Mouse (Mus musculus): Measurements from ENCODE around the gene Rgs16.
A peak's percentile ranks its signal among the peaks of the same experiment; 100 is the strongest.

Rgs16 gene

DNA sequence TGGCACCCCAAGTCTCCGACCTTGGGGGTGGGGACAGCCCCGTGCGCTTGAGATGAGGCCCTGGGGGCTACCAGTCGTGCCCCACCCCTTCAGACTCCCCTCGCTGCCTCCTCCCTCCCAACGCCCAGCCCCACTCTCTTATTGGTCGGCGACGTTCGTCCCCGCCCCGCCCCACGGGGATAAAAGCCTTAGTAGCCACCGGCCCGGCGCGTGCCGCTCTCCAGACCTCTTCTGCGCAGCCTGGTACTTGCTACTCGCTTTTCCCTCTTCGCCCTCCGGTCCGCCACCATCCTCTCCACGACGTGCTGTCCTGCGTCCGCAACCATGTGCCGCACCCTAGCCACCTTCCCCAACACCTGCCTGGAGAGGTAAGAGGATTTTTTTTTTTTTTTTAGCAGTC lies at the start of gene Rgs16:
Gene Rgs16, plus strand, starts transcription at position 205 of the 400 bp plus-strand sequence.
- DNase-seq (ENCODE audit: low read depth, low spot score): peak; percentile 84

- DNase-seq (ENCODE audit: low read depth, low spot score): no peak
Observed at GRCm38 (mm10) chr1:153692526-153692925, 47.6 kb upstream of the Rgs16 start.

- no peak for DNase-seq (ENCODE audit: low read depth, low spot score)
Observed at GRCm38 (mm10) chr1:153694372-153695120, 45.6 kb upstream of the Rgs16 start.

GRCm38 (mm10) chr1:153695398-153695797 lies 44.8 kb upstream of the Rgs16 start:
- no peak for DNase-seq (ENCODE audit: low read depth, low spot score)

- DNase-seq (ENCODE audit: low read depth, low spot score): no peak
Observed at GRCm38 (mm10) chr1:153696093-153696492, 44.1 kb upstream of the Rgs16 start.

DNA sequence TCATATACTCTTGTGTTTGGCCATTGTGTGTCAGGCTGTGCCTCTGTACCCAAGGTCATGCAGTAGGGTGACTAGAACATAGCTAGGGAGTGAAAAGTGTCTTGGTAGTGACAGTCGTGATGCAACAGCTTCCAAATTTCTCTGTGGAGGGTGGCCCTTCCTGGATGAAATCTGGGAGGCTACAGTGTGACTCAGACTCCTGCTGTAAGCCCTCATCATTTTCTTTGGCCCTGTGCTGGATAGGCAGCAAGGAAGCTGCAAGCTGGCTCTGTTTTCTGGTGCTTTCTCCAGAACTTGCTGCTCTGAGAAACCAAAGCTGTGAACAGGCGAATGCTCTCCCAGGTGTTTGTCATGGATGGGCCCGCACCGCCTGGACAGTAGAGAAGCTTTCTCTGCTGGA lies 43.6 kb upstream of the Rgs16 start:
- DNase-seq (ENCODE audit: low read depth, low spot score): no peak

DNA sequence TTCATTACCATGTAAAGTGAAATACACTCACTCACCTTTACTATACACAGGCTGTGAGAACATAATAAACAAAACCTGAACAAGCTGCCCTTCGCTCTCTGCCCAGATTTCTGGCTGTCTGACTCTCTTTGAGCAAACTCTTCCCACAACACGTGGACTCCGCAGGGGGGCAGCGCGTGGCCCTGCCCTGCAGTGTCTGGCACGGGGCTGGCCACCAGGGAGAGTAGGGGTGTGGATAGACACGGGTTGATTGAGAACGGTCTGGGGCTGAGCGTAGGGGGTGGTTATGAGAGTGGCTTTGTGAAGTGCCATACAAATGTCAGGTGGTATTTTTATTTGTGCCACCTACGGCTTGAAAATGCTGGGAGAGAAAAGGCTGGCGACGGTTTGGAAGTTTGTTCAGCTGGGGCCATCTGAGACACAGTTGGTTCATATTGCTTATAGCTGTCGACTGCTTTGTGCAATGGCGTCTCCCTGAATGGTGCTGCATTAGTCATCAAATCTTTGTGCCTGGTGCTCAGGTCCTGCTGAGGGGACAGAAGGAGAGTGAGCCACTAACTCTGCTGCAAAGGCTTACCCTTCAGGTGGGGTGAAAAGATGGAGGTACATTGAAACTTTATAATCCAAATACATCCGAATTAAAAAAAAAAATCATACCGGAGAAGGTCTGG lies 42.4 kb upstream of the Rgs16 start:
- no peak for DNase-seq (ENCODE audit: low read depth, low spot score)

- no peak for DNase-seq (ENCODE audit: low read depth, low spot score)
Observed at GRCm38 (mm10) chr1:153698311-153699084, 41.7 kb upstream of the Rgs16 start.

GRCm38 (mm10) chr1:153700448-153701063 lies 39.6 kb upstream of the Rgs16 start:
- DNase-seq (ENCODE audit: low read depth, low spot score): no peak

DNA sequence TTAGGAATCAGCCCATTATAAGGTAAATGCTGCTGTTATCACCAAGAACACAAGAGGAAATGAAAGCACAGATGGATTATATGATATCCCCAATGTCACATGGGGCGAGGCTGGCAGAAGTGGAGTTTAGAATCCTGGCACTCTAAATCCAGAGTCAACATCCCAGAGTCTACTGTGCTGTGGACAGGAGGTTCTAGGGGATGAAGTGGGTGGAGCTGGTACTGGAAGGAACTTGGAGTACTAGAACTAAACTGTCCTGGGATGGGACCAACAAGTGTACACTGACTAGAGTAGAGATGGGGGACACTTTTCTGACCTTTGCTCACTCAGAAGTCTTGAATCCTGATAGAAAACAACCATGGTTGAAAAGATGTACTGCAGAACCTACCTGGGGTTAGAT lies 38.7 kb upstream of the Rgs16 start:
- no peak for DNase-seq (ENCODE audit: low read depth, low spot score)

GRCm38 (mm10) chr1:153702166-153702852 lies 37.8 kb upstream of the Rgs16 start:
- no peak for DNase-seq (ENCODE audit: low read depth, low spot score)

DNA sequence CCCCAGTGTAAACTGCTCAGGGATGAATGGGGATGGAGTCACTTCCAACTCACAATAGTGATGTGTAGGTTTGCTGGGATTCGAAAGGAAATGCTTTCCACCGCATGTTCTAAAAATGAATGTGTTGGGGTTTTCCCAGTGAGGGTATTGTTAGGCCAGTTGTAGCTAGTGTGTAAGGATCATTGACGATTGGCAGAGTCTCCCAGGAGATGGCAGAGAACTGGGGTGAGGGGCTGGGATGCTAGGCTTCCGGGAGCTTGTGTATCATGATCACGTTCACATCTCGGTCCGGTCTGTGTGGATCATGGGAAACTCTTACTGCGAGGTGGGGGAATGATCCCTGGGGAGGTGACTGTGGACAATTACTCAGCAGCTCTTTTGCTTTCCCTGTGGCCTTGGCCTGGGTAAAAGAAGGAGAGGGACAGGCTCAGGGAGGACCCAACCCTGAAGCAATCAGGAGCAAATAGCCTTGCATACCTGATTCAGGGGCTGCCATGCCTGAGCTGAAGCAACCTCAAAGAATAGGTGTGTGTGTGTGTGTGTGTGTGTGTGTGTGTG lies 37.2 kb upstream of the Rgs16 start:
- no peak for DNase-seq (ENCODE audit: low read depth, low spot score)

DNA sequence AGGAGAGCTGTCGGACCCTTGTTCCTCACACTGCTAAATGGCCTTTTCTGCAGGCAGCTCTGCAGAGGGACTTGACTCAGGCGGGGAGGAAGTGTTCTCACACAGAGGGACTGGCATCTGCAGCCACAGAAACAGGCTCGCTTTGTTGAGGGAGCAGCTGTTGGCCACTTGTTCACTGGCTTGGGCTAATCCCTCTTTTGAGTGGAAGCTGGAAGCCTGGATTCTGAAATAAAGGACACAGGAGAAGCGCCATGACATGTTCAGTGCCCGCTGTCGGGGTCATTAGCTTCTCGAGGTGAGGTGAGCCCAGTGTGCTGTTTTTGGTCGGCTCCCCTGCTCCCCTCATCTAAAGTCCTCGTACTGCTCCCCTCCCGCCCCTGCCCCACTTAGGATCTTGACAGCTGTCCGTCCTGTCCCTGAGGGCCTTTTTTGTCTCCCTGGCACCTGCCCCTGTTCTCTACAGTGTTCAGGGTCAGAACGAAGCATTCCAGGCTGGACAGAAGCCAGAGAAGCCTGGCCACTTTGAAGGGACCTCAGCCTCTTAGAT lies 36.6 kb upstream of the Rgs16 start:
- no peak for DNase-seq (ENCODE audit: low read depth, low spot score)

GRCm38 (mm10) chr1:153704174-153704573 lies 36.0 kb upstream of the Rgs16 start:
- no peak for DNase-seq (ENCODE audit: low read depth, low spot score)

DNA sequence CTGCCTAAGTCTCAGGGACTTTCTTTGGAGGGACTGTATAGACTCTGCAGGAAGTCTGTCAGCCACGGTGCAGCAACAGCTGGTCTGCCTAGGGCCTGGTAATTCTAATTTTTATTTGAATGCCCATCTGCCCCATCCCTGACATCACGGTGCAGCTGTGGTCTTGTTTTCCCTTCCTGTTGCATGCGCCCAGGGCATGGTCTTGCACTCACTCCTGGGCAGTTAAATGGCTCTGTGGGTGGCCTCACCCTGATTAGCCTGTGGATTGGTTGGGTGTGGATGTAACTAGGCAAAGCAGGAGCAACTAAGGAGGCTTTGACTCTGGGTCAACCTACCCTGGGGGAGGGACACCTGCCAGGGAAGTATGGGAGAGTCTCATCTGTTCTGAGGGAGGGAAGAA lies 35.2 kb upstream of the Rgs16 start:
- DNase-seq (ENCODE audit: low read depth, low spot score): no peak

- DNase-seq (ENCODE audit: low read depth, low spot score): no peak
Observed at GRCm38 (mm10) chr1:153708626-153709025, 31.5 kb upstream of the Rgs16 start.

DNA sequence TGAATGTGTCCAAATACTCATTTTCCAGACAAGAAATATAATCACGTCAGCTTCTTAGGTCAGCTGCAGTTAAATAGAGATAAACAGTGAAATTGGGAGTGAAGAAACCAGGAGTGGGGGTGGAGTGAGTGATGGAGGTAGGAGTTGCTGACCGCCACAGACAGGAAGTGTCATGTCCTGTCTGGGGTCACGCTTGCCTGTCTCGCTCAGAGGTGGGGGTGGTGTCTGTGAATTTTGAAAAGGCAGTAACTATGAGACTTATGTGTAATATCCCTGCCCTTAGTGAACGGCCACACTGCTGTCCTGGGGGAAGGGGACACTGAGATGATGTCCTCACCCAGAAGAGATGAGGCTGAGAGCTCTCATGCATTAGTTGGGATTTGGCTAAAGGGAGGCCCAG lies 30.7 kb upstream of the Rgs16 start:
- no peak for DNase-seq (ENCODE audit: low read depth, low spot score)

GRCm38 (mm10) chr1:153711544-153712262 lies 28.4 kb upstream of the Rgs16 start:
- DNase-seq (ENCODE audit: low read depth, low spot score): no peak

GRCm38 (mm10) chr1:153712633-153713032 lies 27.5 kb upstream of the Rgs16 start:
- no peak for DNase-seq (ENCODE audit: low read depth, low spot score)

GRCm38 (mm10) chr1:153717990-153718389 lies 22.2 kb upstream of the Rgs16 start:
- no peak for DNase-seq (ENCODE audit: low read depth, low spot score)

Measured in mesoderm, embryonic 11.5 days (tissue).